Mouse (Mus musculus) forelimb bud, embryonic 11.5 days (tissue): ENCODE measurements around the gene Anxa1.

Experiments
- DNase-seq: peaks from one replicate; pipeline ENCODE4 v3.0.0-alpha.2; 2012; ENCODE audit warnings: low read depth, low spot score

The Anxa1 gene

DNA sequence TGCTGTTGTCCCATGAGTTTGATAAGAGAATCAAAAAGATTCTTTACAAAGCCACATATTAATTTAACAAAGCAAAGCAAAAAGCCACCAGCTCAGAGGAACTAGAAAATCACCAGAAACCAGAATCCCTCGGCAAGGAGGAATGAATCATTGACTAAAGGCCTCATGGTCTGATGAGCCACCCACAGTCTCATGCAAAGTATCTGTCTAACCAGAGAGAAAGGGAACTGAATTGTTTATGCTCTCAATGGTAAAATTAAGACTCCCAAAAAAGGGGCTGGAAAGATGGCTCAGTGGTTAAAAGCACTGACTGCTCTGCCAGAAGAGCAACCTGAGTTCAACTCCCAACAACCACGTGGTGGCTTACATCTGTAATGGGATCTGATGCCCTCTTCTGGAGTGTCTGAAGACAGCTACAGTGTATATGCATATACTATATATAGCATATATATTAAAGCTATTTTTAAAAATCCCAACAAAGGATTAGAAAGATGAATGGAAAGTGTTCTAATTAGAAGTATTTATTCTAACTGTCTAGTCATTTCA, 9.5 kb downstream of the Anxa1 start:
- no peak for DNase-seq

DNA sequence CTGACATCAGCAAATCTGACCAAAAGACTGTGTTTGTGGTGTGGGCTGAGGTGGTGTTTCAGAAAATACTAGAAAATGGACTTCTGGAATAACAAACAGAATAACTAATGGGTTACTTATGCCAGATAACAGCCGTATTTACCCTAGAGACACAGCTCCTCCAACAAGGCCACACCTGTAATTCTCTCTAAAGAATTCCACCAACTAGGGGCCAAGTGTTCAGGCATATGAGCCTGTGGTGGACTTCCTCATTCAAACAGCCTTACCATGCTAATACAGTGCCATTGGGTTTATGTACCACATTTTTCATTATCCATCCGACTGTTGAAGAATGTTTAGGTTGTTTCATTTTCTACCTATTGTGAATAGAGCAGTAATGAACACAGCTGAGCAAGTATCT, 20.6 kb downstream of the Anxa1 start:
- DNase-seq: no peak

DNA sequence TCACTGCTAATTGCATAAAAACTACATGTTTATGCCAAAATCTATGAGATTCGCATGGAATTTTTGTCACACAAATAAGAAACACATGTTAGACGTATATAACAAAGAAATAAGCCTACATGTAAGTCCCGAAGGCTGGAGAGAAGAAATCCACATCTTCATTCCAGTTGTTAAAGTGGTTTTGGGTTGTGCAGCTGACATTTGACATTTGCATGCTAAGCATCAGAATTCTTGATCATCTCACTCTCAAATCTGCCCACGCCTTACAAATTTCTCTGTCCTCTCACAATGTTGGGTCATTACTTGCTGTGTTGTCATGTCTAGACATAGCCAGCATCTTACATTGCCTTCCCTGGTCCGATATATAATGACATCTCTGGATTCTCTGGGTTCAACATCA, 24.2 kb downstream of the Anxa1 start:
- DNase-seq: no peak

DNA sequence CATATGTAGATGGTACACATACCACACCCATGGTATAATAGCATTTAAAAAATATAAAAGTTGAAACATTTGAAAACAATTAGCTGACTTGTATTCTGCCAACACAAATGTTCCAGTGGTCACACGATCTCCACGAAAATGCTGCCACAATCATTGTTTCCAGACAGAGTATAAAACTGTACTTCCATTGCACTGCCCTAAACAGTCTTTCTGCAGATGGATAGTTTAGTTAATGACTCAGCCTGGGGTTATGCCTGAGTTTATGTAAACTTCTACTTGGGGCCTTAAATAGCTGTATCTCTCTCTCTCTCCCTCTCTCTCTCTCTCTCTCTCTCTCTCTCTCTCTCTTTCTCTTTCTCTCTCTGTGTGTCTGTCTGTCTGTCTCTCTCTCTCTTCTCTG, 24.7 kb downstream of the Anxa1 start:
- no peak for DNase-seq

DNA sequence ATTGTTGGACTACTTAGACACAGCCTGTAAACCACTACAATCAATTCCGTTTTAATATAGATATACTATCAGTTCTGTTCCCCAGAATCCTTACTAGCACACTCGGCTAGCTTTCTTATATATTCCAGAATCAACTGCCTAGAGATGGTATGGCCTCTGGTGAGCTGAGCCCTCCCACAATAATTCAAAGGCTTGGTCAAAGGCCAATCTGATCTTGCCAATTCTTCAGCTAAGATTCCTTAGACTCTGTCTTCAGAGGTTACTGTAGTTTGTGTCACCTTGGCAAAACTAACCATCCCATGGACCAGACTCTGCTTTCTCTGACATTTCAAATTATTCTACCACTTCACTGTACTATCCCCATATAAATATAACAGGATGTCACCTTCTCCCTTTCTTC, 25.4 kb downstream of the Anxa1 start:
- DNase-seq: no peak

DNA sequence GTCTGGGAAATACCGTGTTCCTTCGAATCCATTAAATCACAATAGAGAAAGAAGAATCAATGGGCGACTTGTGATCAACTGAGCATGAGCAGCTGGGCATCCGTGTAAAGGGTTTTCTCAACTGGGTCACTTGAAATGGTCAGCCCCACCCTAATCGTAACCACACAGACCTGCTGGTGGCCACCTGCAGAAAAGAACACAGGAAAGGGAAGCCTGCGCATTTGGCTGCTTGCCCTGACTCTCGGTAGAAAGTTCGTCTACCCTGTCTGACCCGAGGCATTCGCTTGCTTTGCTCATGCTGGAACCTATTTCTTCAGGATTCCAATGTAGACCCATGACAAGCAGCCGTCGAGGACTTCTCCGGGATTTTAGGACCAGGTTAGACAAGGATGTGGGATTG, 25.8 kb downstream of the Anxa1 start:
- no peak for DNase-seq

DNA sequence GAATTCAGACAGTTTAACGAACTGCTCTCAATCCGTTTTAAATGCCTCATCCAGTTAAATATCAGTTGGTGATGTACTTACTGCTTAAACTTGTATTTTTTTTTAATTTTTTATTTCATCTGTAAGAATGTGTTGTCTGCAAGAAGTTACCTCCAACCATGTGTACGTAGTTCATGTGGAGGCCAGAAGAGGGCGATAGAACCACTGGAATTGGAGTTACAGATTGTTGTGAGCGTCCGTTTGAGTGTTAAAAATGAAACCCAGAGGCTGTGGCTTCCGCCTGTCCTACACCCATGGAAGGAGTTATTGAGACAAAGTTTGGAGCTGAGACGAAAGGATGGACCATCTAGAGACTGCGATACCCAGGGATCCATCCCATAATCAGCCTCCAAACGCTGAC, 27.5 kb downstream of the Anxa1 start:
- peak; percentile 20 for DNase-seq

DNA sequence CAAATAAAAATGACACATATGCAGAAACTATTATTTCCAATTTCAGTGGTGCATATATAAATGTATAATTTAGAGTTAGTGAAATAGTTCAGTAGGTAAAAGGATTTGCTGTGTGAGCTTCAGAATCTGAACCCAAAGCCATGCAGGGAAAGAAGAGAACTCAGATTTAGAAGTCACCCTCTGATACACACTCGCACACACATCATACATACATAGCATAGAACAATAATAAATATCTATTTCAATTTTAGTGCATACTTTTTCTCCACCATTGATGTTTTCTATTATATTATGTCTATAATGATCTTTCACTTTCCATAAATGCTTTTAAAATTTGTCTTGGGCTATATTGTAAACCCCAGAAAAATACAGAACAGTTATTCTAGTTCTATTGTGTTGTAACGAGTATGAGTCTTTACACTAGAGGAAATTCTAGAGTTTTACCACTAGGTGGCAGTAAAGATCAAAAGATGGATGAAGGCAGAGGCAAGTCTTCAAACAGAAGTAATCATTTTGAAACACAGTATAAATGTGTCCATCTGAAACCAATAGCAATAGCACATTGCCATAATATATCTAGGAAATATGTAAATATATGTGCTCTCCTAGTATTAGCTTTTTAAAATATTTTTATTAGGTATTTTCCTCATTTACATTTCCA, 28.7 kb downstream of the Anxa1 start:
- DNase-seq: peak; percentile 31

DNA sequence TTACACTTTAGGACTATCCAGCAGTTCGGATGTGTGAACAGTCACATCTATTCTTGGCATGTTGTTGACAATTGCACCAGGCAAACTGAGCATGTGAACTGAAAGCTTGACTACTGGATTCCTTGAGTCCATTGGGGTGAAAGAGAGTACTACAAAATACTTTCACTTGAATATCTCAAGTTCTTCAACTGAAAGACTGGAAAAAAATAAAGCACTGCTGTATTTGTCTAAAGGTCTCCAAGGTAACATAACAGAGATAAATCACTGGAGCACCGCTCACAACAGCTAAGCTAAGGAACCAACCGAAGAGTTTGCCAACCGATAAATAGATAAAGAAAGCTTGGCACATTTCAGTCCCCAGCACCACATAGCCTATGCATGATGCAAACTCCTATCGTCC, 32.1 kb downstream of the Anxa1 start:
- DNase-seq: no peak

DNA sequence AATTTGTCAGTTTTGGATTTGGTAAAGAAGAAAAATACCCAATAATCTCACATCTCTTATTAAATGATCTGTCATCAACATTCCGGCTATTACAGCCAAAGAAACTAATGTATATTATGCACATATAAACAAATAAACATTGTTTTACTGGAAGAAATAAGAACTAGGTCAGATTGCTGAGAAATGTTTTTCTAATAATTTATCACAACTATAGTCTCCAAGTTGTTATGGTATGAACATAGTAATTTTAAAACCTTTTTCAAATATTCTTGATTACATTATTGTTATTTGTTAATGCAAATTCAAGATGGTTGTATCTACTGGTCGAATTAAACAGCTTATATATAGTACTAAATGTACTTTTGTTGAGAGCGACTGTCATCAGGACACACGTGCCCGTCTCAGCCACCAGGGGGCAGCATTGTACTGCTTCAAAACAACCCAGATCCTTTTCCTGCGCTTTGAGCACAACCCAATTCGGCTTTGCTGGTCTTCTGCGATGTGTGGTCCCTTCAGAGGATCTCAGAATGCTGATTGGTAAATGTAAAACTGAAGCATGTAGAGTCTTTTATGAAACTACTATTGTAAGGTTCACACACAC, 45.3 kb downstream of the Anxa1 start:
- peak; percentile 81 for DNase-seq

DNA sequence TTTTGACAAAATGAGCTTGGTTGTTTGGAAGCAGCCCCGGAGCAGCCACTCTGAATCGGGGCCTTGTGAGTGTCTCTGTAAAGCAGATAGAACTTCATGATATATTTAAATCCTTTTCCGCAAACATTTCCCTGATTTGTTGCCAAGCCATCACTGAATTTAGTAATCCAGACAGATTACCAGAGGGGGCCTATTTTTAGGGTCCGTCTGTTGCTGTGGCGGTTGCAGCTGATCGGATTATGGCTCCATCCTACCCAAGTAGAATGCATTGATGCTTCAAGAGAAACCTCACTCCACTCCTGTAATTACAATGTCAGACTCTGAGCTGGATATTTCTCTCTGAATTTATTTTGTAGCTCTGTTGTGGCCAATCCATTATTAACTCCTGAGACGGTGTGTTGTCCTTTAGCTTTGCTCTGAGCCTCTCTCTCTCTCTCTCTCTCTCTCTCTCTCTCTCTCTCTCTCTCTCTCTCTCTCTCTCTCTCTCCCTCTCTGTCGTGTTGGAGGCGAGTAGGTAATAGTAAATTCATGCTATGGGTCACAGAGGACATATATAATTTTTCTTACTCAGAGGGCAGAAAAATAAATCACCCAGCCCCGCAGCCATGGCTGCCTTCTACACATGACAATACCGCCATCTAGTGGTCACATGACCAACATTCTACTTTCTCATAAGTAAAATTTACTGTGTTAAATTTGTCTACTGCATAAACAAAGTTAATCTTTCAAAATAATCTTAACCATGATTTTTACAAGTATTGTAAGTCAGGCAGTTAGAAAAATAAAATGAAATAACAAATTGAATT, 46.0 kb downstream of the Anxa1 start:
- DNase-seq: peak; percentile 74

DNA sequence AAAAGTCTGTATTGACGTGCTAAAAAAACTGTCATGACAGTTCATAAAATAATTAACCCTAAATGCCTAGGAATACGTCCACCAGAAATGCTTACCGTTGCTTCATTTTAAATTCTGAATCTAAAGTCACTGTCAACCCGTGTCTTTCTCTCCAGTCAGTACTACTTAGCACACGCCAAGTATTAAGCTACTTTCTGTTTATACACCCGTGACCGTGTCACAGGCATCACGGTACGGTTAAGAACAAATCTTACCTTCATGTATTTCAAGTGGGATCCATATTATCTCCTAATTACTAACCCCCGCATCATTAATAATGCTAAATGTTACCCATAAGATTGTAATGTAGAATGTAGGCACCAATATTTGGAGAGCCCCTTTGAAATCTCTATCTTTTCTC, 46.7 kb downstream of the Anxa1 start:
- DNase-seq: no peak
